Mouse (Mus musculus) c-Kit-positive CD71-negative TER-119-negative erythroid progenitor cells, embryonic 14.5 days (primary cell): Measurements from ENCODE around the gene Nucks1.

Source experiments
- DNase-seq: peaks from one replicate; pipeline ENCODE4 v3.0.0-alpha.2; 2013; ENCODE audit warnings: low read depth

Nucks1 gene

GRCm38 (mm10) chr1:131919052-131919451, 8.7 kb downstream of the Nucks1 start:
- no peak for DNase-seq

- DNase-seq: no peak
Measured at GRCm38 (mm10) chr1:131922100-131922499, 11.8 kb downstream of the Nucks1 start.

GRCm38 (mm10) chr1:131933471-131933870, 23.1 kb downstream of the Nucks1 start:
- no peak for DNase-seq

GRCm38 (mm10) chr1:131937659-131938305, 27.4 kb downstream of the Nucks1 start:
- DNase-seq: peak; percentile 70

DNA sequence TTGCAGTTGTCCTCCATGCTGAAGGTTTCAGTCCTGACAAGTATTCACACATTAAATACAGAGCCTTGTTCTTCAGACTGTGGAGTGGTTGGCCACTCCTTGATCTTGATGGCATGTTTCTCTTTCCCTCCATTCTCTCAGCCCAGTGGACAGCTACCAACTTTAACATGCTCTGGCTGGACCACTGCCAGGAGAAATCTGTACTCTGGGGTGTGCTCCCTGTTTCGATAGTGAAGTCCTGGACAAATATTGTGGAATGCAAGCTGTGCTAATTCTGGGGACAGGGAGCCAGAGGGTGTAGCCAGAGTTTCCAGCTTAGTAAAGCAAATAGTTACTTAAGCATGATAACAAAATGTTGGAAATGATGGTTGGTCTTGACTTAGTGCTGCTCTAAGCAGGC, 28.5 kb downstream of the Nucks1 start:
- no peak for DNase-seq

DNA sequence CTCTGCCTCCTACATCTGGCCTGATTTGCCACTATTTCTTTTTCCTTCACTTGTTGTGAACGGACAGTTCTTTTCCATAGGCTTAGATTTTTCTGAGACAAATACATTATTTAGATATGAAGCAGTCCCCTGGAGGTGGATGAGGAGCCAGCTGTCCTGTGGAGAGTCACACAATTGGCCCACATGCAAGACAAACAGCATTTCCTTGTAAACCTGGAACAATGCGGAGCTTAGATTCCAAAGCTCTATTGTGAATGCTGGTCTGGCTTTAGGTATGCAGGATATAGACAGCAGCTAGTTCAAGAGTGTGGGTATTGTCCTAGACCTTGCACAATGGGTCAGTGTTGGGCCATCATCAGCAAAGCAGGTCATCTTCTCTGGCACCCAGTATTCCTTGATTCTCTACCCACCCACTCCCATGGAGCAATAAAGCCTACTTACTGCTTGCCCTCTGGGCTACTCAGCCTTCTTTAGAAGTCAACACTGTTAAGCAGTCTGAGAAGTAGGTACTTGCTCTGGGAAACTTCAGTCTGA, 30.4 kb downstream of the Nucks1 start:
- no peak for DNase-seq

DNA sequence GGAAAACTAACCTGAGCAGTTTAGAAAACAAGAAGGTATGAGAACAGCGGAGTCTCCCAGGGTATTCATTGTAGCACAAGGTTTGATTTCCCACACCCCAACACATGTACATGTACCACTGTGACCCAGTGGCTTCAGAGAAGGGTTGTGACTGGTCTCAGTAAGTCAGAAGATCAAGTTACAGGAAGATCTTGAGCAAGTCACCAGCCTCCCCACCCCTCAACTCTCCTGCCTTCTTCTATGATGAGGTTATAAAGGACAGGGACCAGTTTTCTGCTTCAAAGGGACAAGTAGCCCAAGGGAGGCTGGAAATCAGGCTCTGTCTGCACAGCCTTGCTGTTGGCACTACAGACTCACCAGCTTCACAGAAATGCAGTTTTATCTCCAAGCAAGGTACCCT, 31.2 kb downstream of the Nucks1 start:
- DNase-seq: no peak

GRCm38 (mm10) chr1:131942621-131943590, 32.6 kb downstream of the Nucks1 start:
- DNase-seq: peak; percentile 48

GRCm38 (mm10) chr1:131945674-131946440, 35.5 kb downstream of the Nucks1 start:
- DNase-seq: no peak

DNA sequence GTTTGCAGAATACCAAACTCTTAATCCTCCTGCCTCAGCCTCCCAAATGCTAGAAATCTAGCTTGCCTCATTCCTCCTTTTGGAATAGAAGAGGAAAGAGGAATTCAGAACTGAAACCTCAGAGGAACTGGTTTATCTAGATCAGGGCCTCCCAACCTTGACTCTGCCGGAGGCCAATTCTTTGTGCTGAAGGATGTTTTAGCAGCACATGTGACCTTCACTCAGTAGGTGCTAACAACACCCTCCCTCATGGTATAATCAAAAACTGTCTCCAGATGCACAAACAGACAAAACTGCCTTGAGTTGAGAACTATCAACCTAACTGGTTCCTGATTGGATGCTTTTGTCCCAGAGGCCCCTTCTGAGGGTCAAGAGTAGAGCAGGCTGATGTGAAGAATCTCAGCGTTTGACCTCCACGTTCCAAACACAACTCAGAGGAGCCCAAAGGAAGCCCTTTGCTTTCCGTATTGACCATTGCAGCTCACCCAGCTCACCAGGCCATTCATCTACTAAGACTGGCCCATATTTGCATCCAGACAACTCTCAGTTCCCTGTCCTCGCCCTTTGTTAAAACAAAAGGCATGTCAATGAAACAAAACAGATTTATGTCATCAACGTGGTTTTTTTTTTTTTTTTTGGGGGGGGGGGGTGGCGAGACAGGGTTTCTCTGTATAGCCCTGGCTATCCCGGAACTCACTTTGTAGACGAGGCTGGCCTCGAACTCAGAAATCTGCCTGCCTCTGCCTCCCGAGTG, 36.3 kb downstream of the Nucks1 start:
- DNase-seq: no peak

GRCm38 (mm10) chr1:131947997-131948525, 37.7 kb downstream of the Nucks1 start:
- DNase-seq: no peak

DNA sequence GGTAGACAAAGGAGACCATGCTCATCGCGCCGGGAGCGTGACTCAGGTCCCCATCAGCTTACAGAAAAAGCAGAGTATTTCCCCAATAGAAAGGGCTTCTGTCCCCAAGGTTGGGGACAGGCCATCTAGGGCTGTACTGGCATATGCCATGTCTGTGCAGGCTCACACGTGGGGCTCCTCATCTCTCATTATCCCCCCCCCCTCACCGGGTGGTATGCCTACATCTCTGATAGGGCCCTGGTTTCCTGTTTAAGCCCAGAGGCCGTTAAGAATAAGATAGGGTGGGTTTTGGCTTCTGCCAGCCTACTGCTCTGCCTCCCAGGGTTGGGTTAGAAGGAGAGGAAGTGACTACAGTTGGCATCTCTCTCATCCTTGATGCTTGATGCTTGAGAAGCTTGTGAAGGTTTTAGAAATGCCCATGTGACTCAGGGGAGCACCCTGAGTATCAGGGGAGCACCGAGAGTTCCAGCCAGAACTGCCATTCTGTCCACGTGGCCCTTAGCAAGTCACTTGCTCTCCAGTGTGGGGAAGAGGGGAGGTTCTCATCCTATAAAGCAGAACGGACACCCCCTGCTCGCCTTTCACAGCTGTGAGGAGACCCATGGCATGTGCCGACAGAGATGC, 44.0 kb downstream of the Nucks1 start:
- DNase-seq: no peak

GRCm38 (mm10) chr1:131955131-131955757, 44.9 kb downstream of the Nucks1 start:
- DNase-seq: no peak

DNA sequence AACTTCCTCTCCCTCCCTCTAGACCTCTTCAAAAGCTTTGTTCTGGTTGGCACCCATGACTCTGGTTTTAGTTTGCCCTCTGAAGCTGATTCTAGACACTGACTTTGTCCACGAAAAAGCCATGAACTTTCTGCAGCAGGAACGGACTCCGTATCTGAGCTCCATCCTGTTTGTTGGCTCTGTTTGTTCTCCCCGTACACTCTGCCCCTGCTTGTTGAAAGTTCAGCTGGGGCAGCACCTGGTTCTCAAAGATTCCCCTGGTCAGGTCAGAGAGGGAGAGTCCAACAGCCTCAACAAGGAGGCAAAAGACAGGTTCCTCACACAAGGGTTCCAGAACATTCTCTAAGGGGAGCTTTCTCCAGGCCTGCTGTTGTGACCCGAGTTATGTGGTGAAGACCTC, 47.1 kb downstream of the Nucks1 start:
- DNase-seq: no peak

DNA sequence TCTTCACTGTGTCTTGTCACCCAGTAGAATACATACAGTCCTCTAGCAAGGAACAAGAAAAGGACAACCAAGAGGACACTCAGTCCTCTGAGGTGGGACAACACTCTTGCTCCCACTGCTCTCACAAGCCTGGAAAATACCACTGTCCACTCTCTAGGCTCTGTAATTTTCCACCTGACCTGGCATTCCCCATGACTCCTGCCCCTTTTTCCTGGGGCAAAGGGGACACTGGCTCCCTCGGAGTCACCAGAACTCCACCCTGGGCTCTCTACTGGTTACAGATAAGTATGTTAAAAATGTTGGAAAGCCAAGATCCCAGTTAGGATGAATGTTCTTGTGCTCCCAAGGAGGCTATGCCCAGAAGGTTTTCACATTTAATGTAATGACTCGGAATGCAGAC, 50.7 kb downstream of the Nucks1 start:
- no peak for DNase-seq

GRCm38 (mm10) chr1:131962606-131963084, 52.3 kb downstream of the Nucks1 start, which contains the start of gene Slc45a3:
Slc45a3 (plus strand) TSS chr1:131962967.
- DNase-seq: no peak

DNA sequence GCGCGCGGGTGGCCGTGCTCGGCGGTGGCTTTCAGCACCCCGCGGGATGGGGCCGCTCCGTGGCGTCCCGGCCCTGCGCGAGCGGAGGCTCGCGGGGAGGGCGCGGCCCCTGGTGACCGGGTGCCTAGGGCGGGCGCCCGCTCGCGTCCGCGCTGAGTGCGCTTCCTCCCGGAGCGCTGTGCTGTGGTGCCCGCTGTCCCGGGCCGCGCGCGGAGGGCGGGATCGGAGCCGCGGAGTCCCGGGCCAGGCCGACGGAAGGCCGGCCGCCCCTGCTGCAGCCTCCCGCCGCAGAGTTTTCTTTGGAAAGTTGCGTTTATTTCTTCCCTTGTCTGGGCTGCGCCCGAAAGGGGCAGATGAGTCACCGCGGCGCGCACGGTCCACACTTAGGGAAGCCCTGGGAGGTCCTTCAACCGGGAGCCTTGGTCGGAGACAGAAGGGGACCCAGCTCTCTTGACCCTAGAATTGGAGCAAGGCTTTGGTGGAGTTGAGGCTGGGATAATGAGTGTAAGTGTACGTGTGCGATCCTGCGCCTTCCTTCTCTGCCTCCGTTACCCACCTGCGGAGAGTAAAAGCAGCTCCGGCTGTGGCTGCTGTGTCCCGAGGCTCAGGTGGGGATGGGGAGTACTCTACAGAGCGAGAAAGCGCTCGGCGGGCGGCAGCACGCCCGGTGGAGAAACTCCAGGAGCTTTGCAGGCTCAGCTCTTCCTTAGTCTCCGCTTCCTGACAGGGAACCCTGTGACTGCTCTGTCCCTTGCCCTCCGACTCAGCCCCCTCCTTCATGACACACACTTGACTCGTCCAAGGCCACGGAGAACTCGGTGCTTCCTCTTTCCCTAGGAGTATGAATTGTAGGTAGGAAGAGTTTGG, 53.0 kb downstream of the Nucks1 start:
- DNase-seq: no peak

DNA sequence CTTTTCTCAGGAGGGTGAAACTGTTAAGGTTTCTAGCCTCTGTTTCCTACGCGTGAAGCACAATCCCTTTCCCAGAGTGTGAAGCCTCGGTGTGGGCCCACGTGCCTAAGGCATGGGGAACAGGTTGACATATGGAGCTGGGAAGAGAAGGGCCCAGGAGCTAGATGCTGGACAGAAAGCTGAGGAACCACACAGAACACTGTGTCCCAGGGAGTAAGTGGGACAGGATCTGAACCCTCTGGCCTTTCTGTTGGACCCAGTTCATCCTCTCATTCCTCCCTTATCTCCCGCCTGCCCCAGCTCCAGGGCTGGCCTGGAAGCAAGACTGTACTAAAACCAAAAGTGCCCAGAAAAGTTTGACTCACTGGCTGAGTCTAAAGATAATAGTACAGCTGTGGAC, 53.8 kb downstream of the Nucks1 start:
- no peak for DNase-seq

DNA sequence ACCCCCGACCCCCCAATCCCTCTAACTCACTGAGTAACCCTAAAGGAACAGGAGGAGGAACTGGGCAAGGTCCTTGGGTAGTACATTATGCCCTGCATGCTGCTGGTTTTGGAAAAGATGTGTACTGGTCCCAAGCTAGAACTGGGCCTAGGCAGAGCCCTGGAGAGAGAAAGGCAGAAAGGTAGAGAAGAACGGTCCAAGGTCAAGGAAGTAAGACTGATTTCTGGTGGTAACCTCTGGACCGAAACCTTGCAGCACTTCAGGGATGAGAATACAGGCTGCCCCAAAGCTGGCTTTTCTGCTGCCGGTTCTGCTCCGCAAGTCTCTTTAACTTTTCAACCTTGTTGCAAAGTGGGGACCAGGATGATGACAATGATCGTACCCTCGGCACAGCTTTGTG, 54.2 kb downstream of the Nucks1 start:
- no peak for DNase-seq
